Mouse (Mus musculus) forebrain, embryonic 14.5 days (tissue): ENCODE data around the gene Phf2. TPM values are rescaled to one million over a fixed set of nuclear protein-coding genes. Genes with fewer than 3 reads are reported as not detected.

ENCODE experiments used
- ATAC-seq: fragments of 200-750 bp; cut with Nextera tagmentation; 2 replicates; pipeline ENCODE4 v1.8.0; 2017; ENCODE audit warnings: mild to moderate bottlenecking, moderate library complexity
- DNase-seq: peaks from one replicate; pipeline ENCODE4 v3.0.0-alpha.2; 2015; ENCODE audit warnings: low spot score
- H3K27ac ChIP-seq: fragments of 300-500 bp; sonication (generic); 2 replicates; pipeline ENCODE4 v1.5.1; 2014; ENCODE audit warnings: low read depth, mild to moderate bottlenecking, control low read depth, low read length, moderate library complexity
- H3K27me3 ChIP-seq: fragments of 300-500 bp; sonication (generic); replicated peaks from 2 replicates; pipeline ENCODE4 v1.6.1; 2014; ENCODE audit warnings: low read length, control low read depth, mixed read lengths; ENCODE audit not compliant: control insufficient read depth, insufficient read depth
- H3K36me3 ChIP-seq: fragments of 300-500 bp; sonication (generic); 2 replicates; pipeline ENCODE4 v1.6.1; 2014; ENCODE audit warnings: low read length, control low read depth; ENCODE audit not compliant: control insufficient read depth, insufficient read depth
- H3K4me1 ChIP-seq: fragments of 300-500 bp; sonication (generic); 2 replicates; pipeline ENCODE4 v1.6.1; 2014; ENCODE audit warnings: antibody characterized with exemption, low read length, control low read depth; ENCODE audit not compliant: control insufficient read depth, insufficient read depth
- H3K4me2 ChIP-seq: fragments of 300-500 bp; sonication (generic); 2 replicates; pipeline ENCODE4 v1.6.1; 2014; ENCODE audit warnings: mild to moderate bottlenecking, control low read depth, low read length
- H3K4me3 ChIP-seq: fragments of 300-500 bp; sonication (generic); 2 replicates; pipeline ENCODE4 v1.5.1; 2014; ENCODE audit warnings: low read depth, low read length, control low read depth
- H3K9ac ChIP-seq: fragments of 300-500 bp; sonication (generic); 2 replicates; pipeline ENCODE4 v1.6.1; 2014; ENCODE audit warnings: mild to moderate bottlenecking, low read length, control low read depth, moderate library complexity
- H3K9me3 ChIP-seq: fragments of 300-500 bp; sonication (generic); replicated peaks from 2 replicates; pipeline ENCODE4 v1.6.1; 2016; ENCODE audit warnings: low read length, control low read depth, mixed read lengths; ENCODE audit not compliant: control insufficient read depth
- WGBS: fragments of 180-500 bp; shearing (Covaris S2); extraction: QIAGEN DNeasy Blood & Tissue Kit; methylation state at CpG from one replicate; pipeline ENCODE4 v1.1.7; 2014; 5-methylcytosine and 5-hydroxymethylcytosine counted together
- polyA plus RNA-seq: library from polyadenylated mRNA; unstranded; fragments of >200 nt; fragmentation: Nextera tagmentation; extraction: Ambion mirVana; gene quantifications from 2 replicates; pipeline ENCODE4 v1.2.1, GENCODE M21; 2014

Gene Phf2
- 10.6 and 11.3 TPM in 2 replicates for polyA plus RNA-seq

GRCm38 (mm10) chr13:48870771-48871731 lies at the start of gene Phf2:
Gene Phf2, minus strand, starts transcription at chr13:48871119.
- under 1% methylated on average over 88 of the region's 117 CpGs for WGBS
- Histone ChIP-seq H3K9ac (peak within 1 kb of the TSS; percentile 99), H3K27ac (peak within 1 kb of the TSS; percentile 89), H3K36me3 (peaks cover 3% of the 10 kb centered on the region; the same call in 1 of the 2 replicates), H3K4me2 (peak within 1 kb of the TSS; percentile 92), H3K27me3 (no peaks in the 10 kb centered on the region), H3K9me3 (no peaks in the 10 kb centered on the region), H3K4me3 (peak within 1 kb of the TSS; percentile 93), H3K4me1 (peaks cover 22% of the 10 kb centered on the region)
- peak; percentile 60 for ATAC-seq
- peak; percentile 53 for DNase-seq

GRCm38 (mm10) chr13:48919756-48920415 lies 49.0 kb upstream of the Phf2 start:
- H3K9me3 ChIP-seq = no peaks in the 10 kb centered on the region
- peaks cover 51% of the 10 kb centered on the region for H3K36me3 ChIP-seq
- H3K4me2 ChIP-seq = no peak overlapping the region
- ATAC-seq = no peak
- no peak for DNase-seq
- H3K27ac ChIP-seq = no peak overlapping the region
- no peak overlapping the region for H3K4me3 ChIP-seq
- no peaks in the 10 kb centered on the region for H3K27me3 ChIP-seq
- H3K4me1 ChIP-seq = no peaks in the 10 kb centered on the region
- WGBS = 90% methylated on average over 7 of the region's 7 CpGs
- H3K9ac ChIP-seq = no peak overlapping the region

DNA sequence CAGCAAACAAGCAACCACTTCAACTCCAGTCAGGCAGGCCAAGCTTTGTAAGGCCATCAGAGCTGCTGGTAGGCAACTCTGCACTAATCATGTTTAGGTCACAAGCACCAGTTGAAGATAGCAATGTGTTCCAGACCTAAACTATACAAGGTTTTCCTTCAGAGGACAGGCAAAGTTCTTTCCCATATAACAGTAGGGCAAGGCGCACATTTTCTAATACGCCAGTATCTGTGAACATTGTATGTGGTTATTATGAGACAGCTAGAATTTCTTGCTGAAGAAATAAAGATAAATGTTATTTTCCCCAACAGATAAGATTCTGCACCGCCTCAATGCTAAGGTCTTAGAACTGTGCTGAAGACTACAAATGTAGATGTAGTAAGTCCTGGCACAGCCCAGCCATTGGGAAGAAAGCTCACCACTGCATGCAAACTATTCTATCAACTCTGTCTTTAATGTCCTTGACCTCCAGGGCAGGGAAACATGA lies 46.2 kb upstream of the Phf2 start:
- Histone ChIP-seq H3K9me3 (no peaks in the 10 kb centered on the region), H3K9ac (no peak overlapping the region), H3K27ac (no peak overlapping the region), H3K4me2 (no peak overlapping the region), H3K27me3 (no peaks in the 10 kb centered on the region), H3K4me3 (no peak overlapping the region), H3K4me1 (no peaks in the 10 kb centered on the region), H3K36me3 (peaks cover 65% of the 10 kb centered on the region)
- 100% methylated on average over 3 of the region's 3 CpGs for WGBS
- DNase-seq (no peak), ATAC-seq (no peak)

DNA sequence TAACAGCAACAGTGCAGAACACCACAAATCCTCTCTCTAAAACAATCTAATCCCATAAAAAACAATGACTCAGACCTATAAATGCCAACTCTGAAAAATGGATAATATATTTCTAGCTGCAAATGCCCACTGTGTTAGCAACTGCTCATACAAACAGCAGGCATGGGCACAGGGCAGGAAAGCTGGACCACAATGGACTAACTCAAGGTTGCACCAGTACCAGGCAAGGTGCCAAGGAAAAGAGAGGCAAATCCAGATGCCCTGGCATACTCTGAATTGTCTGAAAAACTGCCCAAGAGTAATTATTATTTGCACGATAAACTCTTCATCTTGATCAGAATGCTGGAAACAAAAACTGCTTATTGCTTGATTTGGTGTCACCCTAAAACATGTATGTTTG lies 42.8 kb upstream of the Phf2 start:
- no peak for ATAC-seq
- H3K27me3 ChIP-seq = no peaks in the 10 kb centered on the region
- H3K9me3 ChIP-seq = no peaks in the 10 kb centered on the region
- no peak overlapping the region for H3K4me3 ChIP-seq
- H3K9ac ChIP-seq = no peak overlapping the region
- 56% methylated on average over 1 of the region's 1 CpGs for WGBS
- H3K4me2 ChIP-seq = no peak overlapping the region
- no peak overlapping the region for H3K27ac ChIP-seq
- peak; percentile 72 for DNase-seq
- H3K4me1 ChIP-seq = no peaks in the 10 kb centered on the region
- peaks cover 58% of the 10 kb centered on the region for H3K36me3 ChIP-seq

DNA sequence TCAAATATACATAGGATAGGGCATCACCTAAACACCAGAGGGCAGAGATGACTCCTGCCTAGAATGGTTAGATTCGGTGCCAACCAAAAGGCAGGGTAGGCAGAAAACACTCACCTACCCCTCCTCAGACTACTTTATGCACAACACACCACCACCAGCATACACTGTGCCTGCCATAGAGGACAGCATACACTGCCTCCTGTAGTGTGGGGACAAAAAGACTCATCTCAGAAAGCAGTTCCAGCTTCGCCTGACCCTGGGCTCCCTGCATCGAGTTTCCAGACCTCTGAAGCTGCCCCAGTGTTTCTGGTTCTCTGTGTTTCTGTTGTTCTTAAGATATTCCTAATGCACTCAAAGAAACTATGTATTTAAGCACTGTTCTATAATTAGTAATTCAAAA lies 42.2 kb upstream of the Phf2 start:
- Histone ChIP-seq H3K36me3 (peaks cover 63% of the 10 kb centered on the region), H3K9ac (no peak overlapping the region), H3K27ac (no peak overlapping the region), H3K4me2 (no peak overlapping the region), H3K27me3 (no peaks in the 10 kb centered on the region), H3K4me1 (no peaks in the 10 kb centered on the region), H3K4me3 (no peak overlapping the region), H3K9me3 (no peaks in the 10 kb centered on the region)
- ATAC-seq (no peak), DNase-seq (no peak)
- 84% methylated on average over 3 of the region's 3 CpGs for WGBS

DNA sequence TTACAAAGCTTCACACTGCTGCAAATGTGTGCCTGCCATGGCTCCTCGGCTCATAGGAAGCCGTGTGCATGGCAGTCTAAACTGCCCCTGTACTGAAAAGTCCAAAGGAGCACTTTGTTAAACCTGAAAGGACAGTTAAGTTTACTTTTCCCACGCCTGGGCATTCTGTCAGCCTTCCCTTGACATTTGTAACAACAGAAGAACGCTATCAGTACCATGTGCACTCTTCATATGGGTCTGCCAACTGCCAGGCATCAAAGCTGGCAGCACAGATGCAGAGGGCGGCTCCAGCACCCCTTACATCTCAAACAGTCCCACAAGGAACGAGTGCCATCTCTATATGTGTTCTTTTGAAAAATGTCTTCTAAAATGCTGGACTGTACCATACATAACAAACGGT lies 40.5 kb upstream of the Phf2 start:
- no peak for ATAC-seq
- H3K9ac ChIP-seq = no peak overlapping the region
- 82% methylated on average over 7 of the region's 7 CpGs for WGBS
- H3K36me3 ChIP-seq = peaks cover 64% of the 10 kb centered on the region
- H3K9me3 ChIP-seq = no peaks in the 10 kb centered on the region
- no peak overlapping the region for H3K27ac ChIP-seq
- no peak overlapping the region for H3K4me2 ChIP-seq
- no peaks in the 10 kb centered on the region for H3K27me3 ChIP-seq
- DNase-seq = peak; percentile 27
- no peaks in the 10 kb centered on the region for H3K4me1 ChIP-seq
- no peak overlapping the region for H3K4me3 ChIP-seq

GRCm38 (mm10) chr13:48905458-48905857 lies 34.5 kb upstream of the Phf2 start:
- Histone ChIP-seq H3K9me3 (no peaks in the 10 kb centered on the region), H3K36me3 (peaks cover 64% of the 10 kb centered on the region), H3K27me3 (no peaks in the 10 kb centered on the region), H3K4me1 (no peaks in the 10 kb centered on the region), H3K27ac (no peak overlapping the region), H3K4me3 (no peak overlapping the region), H3K9ac (no peak overlapping the region), H3K4me2 (no peak overlapping the region)
- DNase-seq (no peak), ATAC-seq (no peak)
- WGBS = 98% methylated on average over 2 of the region's 2 CpGs

- WGBS = 94% methylated on average over 5 of the region's 5 CpGs
- Histone ChIP-seq H3K36me3 (peaks cover 59% of the 10 kb centered on the region), H3K4me2 (no peak overlapping the region), H3K4me3 (no peak overlapping the region), H3K9ac (no peak overlapping the region), H3K27ac (no peak overlapping the region), H3K27me3 (no peaks in the 10 kb centered on the region), H3K4me1 (no peaks in the 10 kb centered on the region), H3K9me3 (no peaks in the 10 kb centered on the region)
- no peak for ATAC-seq
- no peak for DNase-seq
These were observed 24.5 kb upstream of the Phf2 start for GRCm38 (mm10) chr13:48895376-48895775.
